In genomic region chr7:118597201-118597600, GRCm38 (mm10) we compare ENCODE assay signal across 9 mouse cellular contexts. TPM values are rescaled to one million over a fixed set of nuclear protein-coding genes. Genes with fewer than 3 reads are reported as not detected.
DNase-seq lines count a peak whose midpoint lies in the region; ATAC-seq lines count a peak whose summit lies in the region.
"Had no signal": no experiment of that assay in that cellular context is flagged by ENCODE, and none has a peak within 500 bp of the region (broad histone marks: within the 10 kb centered on the region; RNA-seq: fewer than 3 reads in every experiment).

Gene Tmc5, plus strand, starts transcription at chr7:118597297.

- DNase-seq in heart, adult 18-20 months = no peak
- no peak for DNase-seq in embryonic facial prominence, embryonic 14.5 days (ENCODE audit: low spot score)
- no peak for DNase-seq in limb, embryonic 10.5 days (ENCODE audit: low spot score)
- peak; percentile 46 for DNase-seq in retina, postnatal 1 day
- no peak for DNase-seq in cerebellum, adult 9-10 months
- no peak for DNase-seq in urinary bladder, postnatal 4 days (ENCODE audit: low spot score in 2 of 2)
- no peak for DNase-seq in ovary, adult 18-20 months (ENCODE audit: low spot score)

- ATAC-seq in heart, embryonic 12.5 days (ENCODE audit: insufficient number of reproducible peaks, low FRiP score) = no peak
- no peak for ATAC-seq in embryonic facial prominence, embryonic 14.5 days (ENCODE audit: low read depth)

- no peaks in the 10 kb centered on the region for H3K36me3 ChIP-seq in heart, embryonic 12.5 days
- no peaks in the 10 kb centered on the region for H3K36me3 ChIP-seq in embryonic facial prominence, embryonic 14.5 days (ENCODE audit: control insufficient read depth, insufficient read depth, low read length)
- no peaks in the 10 kb centered on the region for H3K36me3 ChIP-seq in limb, embryonic 10.5 days
- H3K36me3 ChIP-seq: G1E had no signal

- H3K27ac ChIP-seq in heart, embryonic 12.5 days (ENCODE audit: poor library complexity, severe bottlenecking) = no peak within 1 kb of the TSS
- no peak within 1 kb of the TSS for H3K27ac ChIP-seq in embryonic facial prominence, embryonic 14.5 days (replicated peaks; ENCODE audit: low read depth, low read length)
- no peak within 1 kb of the TSS for H3K27ac ChIP-seq in limb, embryonic 10.5 days

- no peaks in the 10 kb centered on the region for H3K9me3 ChIP-seq in heart, embryonic 12.5 days (replicated peaks)
- no peaks in the 10 kb centered on the region for H3K9me3 ChIP-seq in embryonic facial prominence, embryonic 14.5 days (ENCODE audit: control insufficient read depth, low read length)
- no peaks in the 10 kb centered on the region for H3K9me3 ChIP-seq in limb, embryonic 10.5 days (replicated peaks)
- H3K9me3 ChIP-seq: G1E had no signal

- peaks cover 21% of the 10 kb centered on the region for H3K4me1 ChIP-seq in heart, embryonic 12.5 days (replicated peaks)
- H3K4me1 ChIP-seq in embryonic facial prominence, embryonic 14.5 days (ENCODE audit: control insufficient read depth, insufficient read depth, low read length) = peaks cover 23% of the 10 kb centered on the region
- peaks cover 55% of the 10 kb centered on the region for H3K4me1 ChIP-seq in limb, embryonic 10.5 days

- peak within 1 kb of the TSS; percentile 65 for H3K4me2 ChIP-seq in heart, embryonic 12.5 days
- peak within 1 kb of the TSS; percentile 42 for H3K4me2 ChIP-seq in embryonic facial prominence, embryonic 14.5 days (ENCODE audit: low read depth, low read length)

- H3K4me3 ChIP-seq in heart, embryonic 12.5 days = peak within 1 kb of the TSS; percentile 32
- peak within 1 kb of the TSS; percentile 19 for H3K4me3 ChIP-seq in embryonic facial prominence, embryonic 14.5 days (ENCODE audit: low read depth, low read length)
- peak within 1 kb of the TSS; percentile 29 for H3K4me3 ChIP-seq in limb, embryonic 10.5 days

- H3K9ac ChIP-seq in heart, embryonic 12.5 days = peak within 1 kb of the TSS; percentile 46; the same call in 1 of the 2 replicates
- H3K9ac ChIP-seq in embryonic facial prominence, embryonic 14.5 days (ENCODE audit: low read depth, low read length) = no peak within 1 kb of the TSS

- H3K27me3 ChIP-seq in heart, embryonic 12.5 days (replicated peaks) = peaks cover 90% of the 10 kb centered on the region
- H3K27me3 ChIP-seq in embryonic facial prominence, embryonic 14.5 days (replicated peaks; ENCODE audit: control insufficient read depth, insufficient read depth, low read length) = peaks cover 29% of the 10 kb centered on the region
- peaks cover 59% of the 10 kb centered on the region for H3K27me3 ChIP-seq in limb, embryonic 10.5 days (ENCODE audit: low read depth, poor library complexity, severe bottlenecking)

- 4% methylated on average over 23 of the region's 23 CpGs for WGBS in heart, embryonic 12.5 days
- 3% methylated on average over 23 of the region's 23 CpGs for WGBS in embryonic facial prominence, embryonic 14.5 days
- 6% methylated on average over 23 of the region's 23 CpGs for WGBS in limb, embryonic 10.5 days

RNA-seq across cellular contexts. Expression of gene Tmc5, which starts in this region (rescaled TPM):
- 0.12 and 0.22 TPM in 2 replicates for polyA plus RNA-seq in heart, embryonic 12.5 days (2016; fragmentation: Nextera tagmentation; extraction: Ambion mirVana)
- total RNA-seq in heart, adult 18-20 months (2021) = under 1 TPM; 0.17 to 0.87 TPM
- polyA plus RNA-seq in embryonic facial prominence, embryonic 14.5 days (2014; fragmentation: Nextera tagmentation; extraction: Ambion mirVana) = 0.58 and 1.0 TPM in 2 replicates
- polyA plus RNA-seq in limb, embryonic 10.5 days (2016; fragmentation: Nextera tagmentation; extraction: Ambion mirVana) = not detected in 2 replicates
- polyA plus RNA-seq: G1E had no signal
